Mouse (Mus musculus): ENCODE measurements around the gene Lrrc10b.

DNA sequence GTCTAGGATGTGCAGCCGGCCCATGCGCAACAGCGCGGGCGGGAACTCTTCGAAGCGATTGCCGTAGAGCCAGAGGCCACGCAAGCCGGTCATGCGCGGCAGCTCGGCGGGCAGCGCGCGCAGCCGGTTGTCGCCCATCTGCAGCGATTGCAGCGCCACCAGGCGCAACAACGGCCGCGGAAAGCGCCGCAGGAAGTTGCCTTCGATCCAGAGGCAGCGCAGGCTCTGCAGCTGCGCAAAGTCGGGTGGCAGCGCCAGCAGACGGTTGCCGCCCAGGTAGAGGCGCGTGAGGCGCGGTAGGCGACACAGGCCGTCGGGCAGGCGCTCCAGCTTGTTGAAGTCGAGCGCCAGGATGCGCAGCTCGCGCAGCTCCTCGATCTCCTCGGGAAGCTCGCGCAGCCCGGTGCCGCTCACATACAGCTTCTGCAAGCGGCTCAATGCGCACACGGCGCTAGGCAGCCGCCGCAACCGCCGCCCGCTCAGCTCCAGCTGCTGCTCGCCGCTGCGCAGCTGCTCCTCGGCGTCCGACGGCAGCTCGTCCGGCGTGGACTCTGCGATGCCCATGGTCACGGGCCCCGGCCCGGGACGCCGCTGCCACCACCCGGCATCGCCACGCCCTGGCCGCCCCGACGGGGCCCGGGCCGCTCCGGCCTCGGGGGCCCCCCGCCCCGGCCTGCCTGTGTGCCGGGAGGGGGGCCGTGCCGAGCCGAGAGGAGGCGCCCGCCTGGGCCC lies at the start of gene Lrrc10b:
- TF ChIP-seq CTCF (IDR thresholded peaks at IDR 0.05; ENCODE audit: low read depth, low read length) (no peak), GATA2 (IDR thresholded peaks at IDR 0.05; ENCODE audit: borderline replicate concordance, low read depth, low read length) (no peak), GATA1 (IDR thresholded peaks at IDR 0.05; ENCODE audit: borderline replicate concordance, low read length) (no peak), TAL1 (conservative IDR thresholded peaks at IDR 0.05; ENCODE audit: low read depth, low read length) (no peak)

Measured in G1E (cell line).